Mouse (Mus musculus): ENCODE data around the gene Pikfyve.

DNA sequence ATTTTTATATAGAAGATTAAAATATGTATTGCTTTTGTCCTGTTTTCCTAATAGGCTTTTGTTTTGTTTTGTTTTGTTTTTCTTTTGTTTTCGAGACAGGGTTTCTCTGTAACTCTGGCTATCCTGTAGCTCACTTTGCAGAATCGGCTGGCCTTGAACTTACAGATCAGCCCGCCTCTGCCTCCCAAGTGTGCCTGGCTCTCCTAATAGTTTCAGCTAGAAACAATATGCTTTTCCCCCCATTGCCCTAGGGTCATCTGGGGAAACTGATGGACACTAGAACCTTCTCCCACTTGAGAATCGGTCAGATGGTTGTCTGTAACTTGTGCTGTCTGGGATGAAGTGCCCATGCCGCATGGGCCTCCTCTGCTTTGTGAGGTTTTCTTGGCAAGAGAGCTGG is 30.4 kb upstream of the Pikfyve start:
- TF ChIP-seq GATA1 (IDR thresholded peaks at IDR 0.05; ENCODE audit: low read length) (no peak), TAL1 (IDR thresholded peaks at IDR 0.05; ENCODE audit: low read length) (no peak)

All from erythroblast, embryonic 14.5 days (primary cell).